Mouse (Mus musculus): Measurements from ENCODE around the gene Lrrc71. TPM values are rescaled to one million over a fixed set of nuclear protein-coding genes. Genes with fewer than 3 reads are reported as not detected.

Lrrc71 gene
- polyA plus RNA-seq, 1 experiment from 2014 or later = 0.12 TPM

- peaks cover 17% of the 10 kb centered on the region for H3K27me3 ChIP-seq
- ChIA-PET CTCF (interaction anchor here (1.5 to 2.9 kb wide), 4 partner anchors 11 to 67 kb away, joined by 4 to 23 read pairs (median 7); no protein-coding TSS in a partner anchor), POLR2A (no interaction called here)
- ATAC-seq (no peak), DNase-seq (ENCODE audit: low read depth, low spot score) (no peak)
- TF ChIP-seq CTCF (IDR thresholded peaks at IDR 0.05) = no peak
- in situ Hi-C loops (cut with MboI; ENCODE audit: low pct_unique_long_range_greater_than_20kb) = no loop called here
These were observed 1.6 kb upstream of the Lrrc71 start for GRCm38 (mm10) chr3:87749977-87750376.

DNA sequence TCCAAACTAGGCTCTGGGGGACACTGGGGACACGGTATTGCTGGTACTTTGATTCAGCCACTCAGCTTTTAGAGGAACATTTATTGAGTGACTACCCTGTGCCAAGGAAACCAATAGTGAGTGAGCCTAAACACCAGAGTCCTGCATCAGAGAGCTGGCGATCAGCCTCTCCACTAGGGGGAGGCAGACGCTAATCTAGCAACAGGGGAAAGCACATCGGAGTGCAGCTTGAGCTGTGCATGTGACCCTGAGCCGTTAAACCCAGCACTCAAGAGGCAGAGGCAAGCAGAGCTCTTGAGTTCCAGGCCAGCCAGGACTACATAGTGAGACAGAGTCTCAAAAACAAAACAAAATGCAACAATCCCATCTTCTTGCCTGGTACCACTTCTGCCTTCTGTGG lies 611 bp upstream of the Lrrc71 start:
- H3K27me3 ChIP-seq = peaks cover 11% of the 10 kb centered on the region
- in situ Hi-C loops (cut with MboI; ENCODE audit: low pct_unique_long_range_greater_than_20kb) = no loop called here
- TF ChIP-seq CTCF (IDR thresholded peaks at IDR 0.05) = no peak
- POLR2A ChIA-PET = interaction anchor here (0.6 to 1.2 kb wide), 2 partner anchors 20 to 698 kb away, joined by 3 to 4 read pairs; no protein-coding TSS in a partner anchor
- no peak for DNase-seq (ENCODE audit: low read depth, low spot score)
- CTCF ChIA-PET = interaction anchor here (0.9 to 2.9 kb wide), 6 partner anchors 12 to 107 kb away, joined by 3 to 23 read pairs (median 4); no protein-coding TSS in a partner anchor
- no peak for ATAC-seq

DNA sequence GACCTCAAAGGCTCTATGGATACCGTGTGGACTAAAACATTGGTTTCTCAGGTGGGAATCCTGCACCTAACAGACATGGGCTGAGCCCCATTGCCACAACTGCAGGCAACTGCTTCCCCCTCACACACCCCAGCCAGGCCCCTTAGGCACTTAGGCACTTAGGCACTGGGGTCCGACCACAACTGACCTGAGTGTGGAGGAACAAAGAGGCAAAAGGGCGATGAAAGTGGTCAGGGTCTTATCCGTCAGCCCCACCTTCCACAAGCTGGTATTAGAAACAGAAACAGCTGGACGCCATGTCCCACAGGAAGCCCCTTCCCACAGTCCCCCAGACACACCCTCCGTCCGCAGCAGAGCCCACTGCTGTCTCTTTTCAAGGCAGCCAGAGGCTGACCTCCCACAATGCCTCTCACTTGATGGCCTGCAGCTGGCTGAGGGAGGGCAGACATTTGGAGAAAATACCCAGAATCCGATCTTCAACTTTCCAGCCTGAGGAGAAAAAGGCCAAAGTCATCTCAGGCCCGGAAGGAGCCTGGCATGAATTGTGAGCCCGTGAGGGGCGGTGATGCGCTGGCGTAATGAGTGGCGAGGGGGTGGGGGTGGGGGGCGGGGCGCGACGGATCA lies 3.3 kb downstream of the Lrrc71 start:
- ATAC-seq (no peak), DNase-seq (ENCODE audit: low read depth, low spot score) (no peak)
- CTCF ChIA-PET = interaction anchor here (1.2 kb wide), 1 partner anchor 72 kb away, joined by 3 read pairs; no protein-coding TSS in a partner anchor
- TF ChIP-seq CTCF (IDR thresholded peaks at IDR 0.05) = no peak
- in situ Hi-C loops (cut with MboI; ENCODE audit: low pct_unique_long_range_greater_than_20kb) = no loop called here
- POLR2A ChIA-PET = interaction anchor here (0.6 kb wide), 1 partner anchor 203 kb away, joined by 6 read pairs; no protein-coding TSS in a partner anchor
- H3K27me3 ChIP-seq = no peaks in the 10 kb centered on the region

DNA sequence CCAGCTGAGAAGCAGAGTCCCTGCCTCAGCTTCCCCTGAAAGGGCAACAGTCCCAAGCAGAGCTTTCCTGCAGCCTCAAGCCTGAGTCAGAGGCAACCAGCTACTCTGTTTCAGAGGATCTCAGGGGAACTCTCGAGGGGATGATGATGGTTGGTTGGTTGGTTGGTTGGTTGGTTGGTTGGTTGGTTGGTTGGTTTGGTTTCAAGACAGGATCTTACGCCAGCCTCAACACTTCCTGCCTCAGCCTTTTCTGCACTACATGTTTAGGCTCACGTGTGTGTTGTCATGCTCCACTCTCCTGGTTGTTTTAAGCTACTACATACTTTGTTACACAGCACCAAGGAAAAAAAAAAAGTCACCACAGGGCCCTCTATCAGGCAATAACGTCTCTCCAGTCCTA lies 4.5 kb downstream of the Lrrc71 start:
- no peak for TF ChIP-seq CTCF (IDR thresholded peaks at IDR 0.05)
- no peak for ATAC-seq
- in situ Hi-C loops (cut with MboI; ENCODE audit: low pct_unique_long_range_greater_than_20kb) = no loop called here
- ChIA-PET POLR2A (interaction anchor here (1.4 kb wide), 1 partner anchor 15 kb away, joined by 3 read pairs; no protein-coding TSS in a partner anchor), CTCF (interaction anchor here (1.7 kb wide), 1 partner anchor 24 kb away, joined by 4 read pairs; no protein-coding TSS in a partner anchor)
- DNase-seq (ENCODE audit: low read depth, low spot score) = no peak
- no peaks in the 10 kb centered on the region for H3K27me3 ChIP-seq

- no peak for DNase-seq (ENCODE audit: low read depth, low spot score)
- CTCF ChIA-PET = interaction anchor here (1.4 to 1.7 kb wide), 3 partner anchors 10 to 26 kb away, joined by 4 to 5 read pairs (median 4); no protein-coding TSS in a partner anchor
- no peak for TF ChIP-seq CTCF (IDR thresholded peaks at IDR 0.05)
- POLR2A ChIA-PET = interaction anchor here (1.4 kb wide), 1 partner anchor 13 kb away, joined by 3 read pairs; no protein-coding TSS in a partner anchor
- no peak for ATAC-seq
- in situ Hi-C loops (cut with MboI; ENCODE audit: low pct_unique_long_range_greater_than_20kb) = no loop called here
- H3K27me3 ChIP-seq = no peaks in the 10 kb centered on the region
These were observed 5.7 kb downstream of the Lrrc71 start for GRCm38 (mm10) chr3:87742735-87743134.

- in situ Hi-C loops (cut with MboI; ENCODE audit: low pct_unique_long_range_greater_than_20kb) = no loop called here
- no peak for TF ChIP-seq CTCF (IDR thresholded peaks at IDR 0.05)
- H3K27me3 ChIP-seq = no peaks in the 10 kb centered on the region
- ChIA-PET CTCF (interaction anchor here (1.0 to 1.7 kb wide), 3 partner anchors 9 to 180 kb away, joined by 4 to 5 read pairs (median 4); no protein-coding TSS in a partner anchor), POLR2A (no interaction called here)
- ATAC-seq (no peak), DNase-seq (ENCODE audit: low read depth, low spot score) (no peak)
These were observed 6.4 kb downstream of the Lrrc71 start for GRCm38 (mm10) chr3:87742013-87742412.

DNA sequence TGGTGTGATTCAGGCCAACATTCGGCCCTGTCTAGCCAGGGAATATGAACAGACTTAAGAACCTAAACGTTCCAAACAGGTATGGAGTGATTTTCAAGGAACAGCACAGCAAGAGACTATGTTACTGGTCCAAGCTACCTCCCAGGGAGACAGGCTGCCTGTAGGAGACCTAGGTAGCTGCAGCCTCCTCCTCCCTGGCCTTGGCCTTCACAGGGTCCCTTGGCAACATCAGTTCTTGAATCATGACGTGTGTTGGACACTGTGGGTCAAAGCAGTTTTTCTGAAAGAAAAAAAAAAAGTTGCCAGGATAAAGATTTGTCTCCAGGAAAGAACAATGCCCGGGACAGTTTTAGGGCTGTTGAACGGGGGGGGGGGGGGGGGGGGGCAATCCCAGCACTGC lies 9.5 kb downstream of the Lrrc71 start:
- ATAC-seq = no peak
- in situ Hi-C loops (cut with MboI; ENCODE audit: low pct_unique_long_range_greater_than_20kb) = no loop called here
- H3K27me3 ChIP-seq = no peaks in the 10 kb centered on the region
- DNase-seq (ENCODE audit: low read depth, low spot score) = no peak
- POLR2A ChIA-PET = interaction anchor here (0.6 to 1.1 kb wide), 2 partner anchors 57 to 365 kb away, joined by 3 to 4 read pairs; no protein-coding TSS in a partner anchor
- no peak for TF ChIP-seq CTCF (IDR thresholded peaks at IDR 0.05)
- CTCF ChIA-PET = no interaction called here

GRCm38 (mm10) chr3:87735335-87735734 lies 13.1 kb downstream of the Lrrc71 start:
- CTCF ChIA-PET = interaction anchor here (1.2 to 2.0 kb wide), 3 partner anchors 11 to 80 kb away, joined by 3 to 7 read pairs (median 4); no protein-coding TSS in a partner anchor
- in situ Hi-C loops (cut with MboI; ENCODE audit: low pct_unique_long_range_greater_than_20kb) = no loop called here
- TF ChIP-seq CTCF (IDR thresholded peaks at IDR 0.05) = no peak
- no peaks in the 10 kb centered on the region for H3K27me3 ChIP-seq
- POLR2A ChIA-PET = interaction anchor here (1.4 kb wide), 1 partner anchor 13 kb away, joined by 3 read pairs; no protein-coding TSS in a partner anchor
- no peak for ATAC-seq
- DNase-seq (ENCODE audit: low read depth, low spot score) = no peak

DNA sequence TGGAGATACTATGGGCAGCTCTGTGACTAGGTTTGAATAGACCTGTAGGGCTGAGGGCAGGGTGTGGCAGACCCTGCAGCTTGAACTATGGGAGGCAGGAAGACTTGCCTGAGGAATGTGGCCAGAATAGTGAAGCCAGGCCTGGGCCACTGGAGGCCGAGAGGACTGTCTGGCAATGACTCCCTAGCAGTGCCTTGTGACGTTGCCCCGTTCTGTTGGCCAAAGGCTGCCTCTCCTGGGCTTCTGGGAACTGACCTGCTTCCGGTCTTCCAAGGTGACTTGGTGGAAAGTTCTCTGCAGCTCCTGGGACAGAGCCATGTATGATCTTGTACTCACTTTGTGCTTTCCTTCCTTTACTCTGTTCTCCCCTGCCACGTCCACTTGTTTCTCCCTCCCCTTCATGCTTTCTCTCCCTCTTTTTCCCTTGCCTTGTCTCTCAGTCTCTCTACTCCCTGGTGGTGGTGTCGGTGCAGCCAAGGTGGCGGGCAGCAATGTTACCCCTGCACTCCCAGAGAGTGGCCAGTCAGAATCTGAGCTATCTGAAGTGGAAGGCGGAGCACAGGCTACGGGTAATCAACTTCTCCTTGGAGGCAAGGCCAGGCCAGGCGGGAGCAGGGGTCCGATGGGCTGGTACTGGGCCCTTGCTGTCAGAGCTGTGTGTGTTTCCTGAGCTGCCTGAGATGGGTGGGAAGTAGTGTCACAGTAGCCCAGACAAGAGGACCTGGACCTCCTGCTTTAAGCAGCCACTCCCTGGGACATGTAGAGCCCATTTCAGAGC lies 14.3 kb downstream of the Lrrc71 start:
- in situ Hi-C loops (cut with MboI; ENCODE audit: low pct_unique_long_range_greater_than_20kb) = no loop called here
- ChIA-PET CTCF (interaction anchor here (1.2 to 1.3 kb wide), 2 partner anchors 8 to 22 kb away, joined by 4 read pairs; no protein-coding TSS in a partner anchor), POLR2A (no interaction called here)
- H3K27me3 ChIP-seq = no peaks in the 10 kb centered on the region
- TF ChIP-seq CTCF (IDR thresholded peaks at IDR 0.05) = no peak
- ATAC-seq = no peak
- DNase-seq (ENCODE audit: low read depth, low spot score) = no peak

- ATAC-seq (no peak), DNase-seq (ENCODE audit: low read depth, low spot score) (no peak)
- no peak for TF ChIP-seq CTCF (IDR thresholded peaks at IDR 0.05)
- POLR2A ChIA-PET = no interaction called here
- CTCF ChIA-PET = interaction anchor here (1.3 kb wide), 2 partner anchors 10 to 19 kb away, joined by 3 to 4 read pairs; no protein-coding TSS in a partner anchor
- H3K27me3 ChIP-seq = no peaks in the 10 kb centered on the region
- in situ Hi-C loops (cut with MboI; ENCODE audit: low pct_unique_long_range_greater_than_20kb) = no loop called here
These were observed 15.3 kb downstream of the Lrrc71 start for GRCm38 (mm10) chr3:87733098-87733497.
